Mouse (Mus musculus) layer of hippocampus, postnatal 10 days (tissue): Measurements from ENCODE around the gene Scarf1. TPM values are rescaled to one million over a fixed set of nuclear protein-coding genes. Genes with fewer than 3 reads are reported as not detected.

Source experiments
- DNase-seq, 2 experiments: peaks; one replicate each; pipeline ENCODE4 v3.0.0; 2021; ENCODE audit warnings: low spot score in 2 of 2
- total RNA-seq, 2 experiments: library from RNA; stranded (reverse); gene quantifications; 2 replicates each; pipeline ENCODE4 v1.2.3; 2021

The Scarf1 gene
- total RNA-seq, 2 experiments from 2014 or later, result 3.5 to 3.6 TPM

- DNase-seq, result no peak
Observed at GRCm38 (mm10) chr11:75560530-75561409, 47.4 kb downstream of the Scarf1 start.

GRCm38 (mm10) chr11:75561410-75561791, 48.1 kb downstream of the Scarf1 start:
- DNase-seq, result no peak

GRCm38 (mm10) chr11:75562840-75563239, 49.5 kb downstream of the Scarf1 start:
- no peak for DNase-seq

GRCm38 (mm10) chr11:75563851-75564548, 50.7 kb downstream of the Scarf1 start:
- DNase-seq, result no peak

GRCm38 (mm10) chr11:75565849-75566248, 52.5 kb downstream of the Scarf1 start:
- no peak for DNase-seq

GRCm38 (mm10) chr11:75566276-75567196, 53.2 kb downstream of the Scarf1 start:
- no peak for DNase-seq

GRCm38 (mm10) chr11:75567346-75568114, 54.2 kb downstream of the Scarf1 start:
- DNase-seq, result no peak

GRCm38 (mm10) chr11:75568115-75568511, 54.8 kb downstream of the Scarf1 start:
- DNase-seq, result no peak

GRCm38 (mm10) chr11:75568962-75569361, 55.6 kb downstream of the Scarf1 start:
- DNase-seq, result no peak

GRCm38 (mm10) chr11:75570375-75571125, 57.2 kb downstream of the Scarf1 start:
- no peak for DNase-seq

- no peak for DNase-seq
Observed at GRCm38 (mm10) chr11:75571126-75571990, 58.0 kb downstream of the Scarf1 start.

- DNase-seq, result no peak
Observed at GRCm38 (mm10) chr11:75572301-75572791, 59.0 kb downstream of the Scarf1 start.

- peak; percentile 96 to 97 for DNase-seq
Observed at GRCm38 (mm10) chr11:75572854-75573650, 59.7 kb downstream of the Scarf1 start.

- DNase-seq, result no peak
Observed at GRCm38 (mm10) chr11:75574378-75575123, 61.2 kb downstream of the Scarf1 start.

GRCm38 (mm10) chr11:75575560-75576123, 62.3 kb downstream of the Scarf1 start:
- no peak for DNase-seq
